Mouse (Mus musculus): ENCODE data around the gene Cfap57.
"Not testable (repeated sequence)": the region's sequence is repeated elsewhere in the genome, so short reads cannot be mapped to it uniquely, and the experiment has no call there.

Gene Cfap57

DNA sequence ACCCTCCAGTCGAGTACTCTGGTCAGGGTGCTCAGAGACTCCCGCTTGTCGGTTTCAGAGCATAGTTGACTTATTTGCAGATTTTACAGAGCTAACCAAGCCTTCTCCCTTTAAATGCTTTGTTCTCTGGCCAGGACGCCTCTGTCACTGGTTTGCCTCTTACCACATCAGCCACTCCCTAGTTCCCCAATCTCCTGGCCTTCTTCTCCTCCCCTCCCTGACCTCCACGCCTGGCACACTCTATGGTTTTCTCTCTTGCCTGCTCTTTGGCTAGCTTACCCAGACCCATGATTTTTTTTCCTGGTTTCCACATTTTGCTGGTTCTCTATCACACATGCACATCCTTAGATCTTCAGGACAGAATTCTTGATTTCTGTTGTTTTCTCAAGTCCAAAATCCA is 102.4 kb downstream of the Cfap57 start:
- no peak for DNase-seq (ENCODE audit: low read depth, low spot score)

DNA sequence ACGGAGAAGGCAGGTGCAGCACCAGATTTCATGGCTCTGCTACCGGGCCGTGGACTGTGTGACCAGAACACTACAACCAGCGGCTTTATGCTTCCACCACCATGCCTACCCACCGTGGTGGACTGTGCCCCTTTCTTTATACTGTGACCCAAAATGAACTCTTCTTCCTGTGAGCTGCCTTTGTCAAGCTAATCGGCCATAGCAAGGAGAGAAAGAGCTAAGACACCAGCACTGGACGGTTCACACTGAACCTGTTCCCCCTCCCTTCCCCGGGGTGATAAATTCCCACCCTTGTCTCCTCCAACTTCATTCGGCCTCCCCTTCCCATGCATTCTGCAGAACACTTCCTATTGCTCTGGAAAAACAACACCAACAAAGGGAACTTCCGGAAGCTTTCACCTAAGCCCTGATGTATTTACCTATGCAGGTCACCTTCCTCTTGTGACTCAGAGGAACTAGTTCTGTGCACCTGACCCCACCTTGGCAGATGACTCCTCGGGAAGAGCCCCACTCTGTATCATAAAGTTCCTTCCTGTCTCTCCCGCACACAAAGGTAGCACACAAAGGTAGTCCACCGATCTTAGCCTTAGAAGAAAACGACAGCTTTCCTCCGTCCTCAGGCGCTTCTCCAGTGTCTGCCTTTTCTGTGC is 103.0 kb downstream of the Cfap57 start:
- DNase-seq (ENCODE audit: low read depth, low spot score): no peak

DNA sequence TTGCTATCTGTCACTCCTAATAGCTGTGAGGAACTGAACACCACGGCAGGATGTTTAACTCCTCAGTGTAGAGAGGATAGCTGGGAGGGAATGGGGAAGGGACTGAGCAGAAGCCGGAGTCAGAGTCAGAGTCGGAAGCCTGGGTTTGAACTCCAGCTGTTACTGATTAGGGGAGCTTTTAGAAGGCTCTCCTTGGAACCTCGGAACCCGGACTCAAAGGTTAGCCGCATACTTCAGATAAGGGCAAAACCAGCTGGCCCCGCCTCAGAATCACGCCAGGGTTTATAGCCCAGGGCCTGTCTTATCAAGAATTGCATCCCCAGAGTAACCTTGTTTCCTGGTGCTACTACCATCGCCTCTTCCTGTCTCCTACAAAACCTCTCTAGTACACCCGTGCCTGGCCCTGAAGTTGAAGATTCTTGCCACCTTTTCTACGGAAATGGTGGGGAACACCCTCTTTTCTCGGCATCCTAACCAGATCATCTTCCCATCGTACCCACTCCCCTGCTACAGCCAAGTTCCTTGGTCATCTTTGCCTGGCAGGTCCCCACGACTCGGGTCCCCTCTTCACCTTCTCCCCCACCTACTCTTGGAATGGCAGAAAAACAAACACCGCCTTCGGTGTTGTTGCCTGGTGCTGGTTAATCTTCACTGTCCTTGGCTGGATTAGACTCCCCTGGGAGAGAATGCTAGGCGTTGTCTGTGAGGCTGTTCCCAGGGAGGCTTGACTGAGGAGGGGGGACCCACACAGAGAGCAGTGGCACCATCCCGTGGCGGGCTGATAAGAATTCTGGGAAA is 103.7 kb downstream of the Cfap57 start:
- DNase-seq (ENCODE audit: low read depth, low spot score): no peak

DNA sequence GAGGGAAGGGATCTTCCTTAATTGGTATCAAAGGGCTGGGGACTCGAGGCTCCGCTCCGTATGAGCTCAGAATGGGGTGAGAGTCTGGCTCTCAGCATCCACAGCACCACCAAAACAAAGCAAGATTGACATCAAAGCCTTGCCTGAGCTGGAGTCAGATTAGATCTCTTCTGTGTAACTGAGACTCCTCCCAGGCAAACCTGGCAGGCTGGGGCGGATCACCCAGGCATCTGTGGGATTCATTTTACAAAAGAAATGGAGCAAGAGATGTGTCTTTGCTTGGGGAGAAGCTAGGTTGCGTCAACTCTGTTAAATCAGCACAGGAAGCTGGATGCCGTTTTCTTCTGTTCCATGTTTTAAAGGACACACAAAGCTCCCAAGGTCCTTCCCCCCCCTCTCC is 111.5 kb downstream of the Cfap57 start:
- no peak for DNase-seq (ENCODE audit: low read depth, low spot score)

DNA sequence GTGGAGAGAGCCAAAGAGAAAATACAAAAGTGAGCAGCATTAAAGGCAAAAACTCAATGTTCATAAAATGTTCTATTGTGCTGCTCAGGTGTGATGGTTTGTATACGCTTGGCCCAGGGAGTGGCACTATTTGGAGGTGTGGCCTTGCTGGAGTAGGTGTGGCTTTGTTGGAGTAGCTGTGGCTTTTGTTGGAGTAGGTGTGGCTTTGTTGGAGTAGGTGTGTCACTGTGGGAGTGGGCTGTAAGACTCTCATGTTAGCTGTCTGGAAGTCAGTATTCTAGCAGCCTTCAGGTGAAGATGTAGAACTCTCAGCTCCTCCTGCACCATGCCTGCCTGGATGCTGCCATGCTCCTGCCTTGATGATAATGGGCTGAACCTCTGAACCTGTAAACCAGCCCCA is 113.4 kb downstream of the Cfap57 start:
- DNase-seq (ENCODE audit: low read depth, low spot score): not testable (repeated sequence)

DNA sequence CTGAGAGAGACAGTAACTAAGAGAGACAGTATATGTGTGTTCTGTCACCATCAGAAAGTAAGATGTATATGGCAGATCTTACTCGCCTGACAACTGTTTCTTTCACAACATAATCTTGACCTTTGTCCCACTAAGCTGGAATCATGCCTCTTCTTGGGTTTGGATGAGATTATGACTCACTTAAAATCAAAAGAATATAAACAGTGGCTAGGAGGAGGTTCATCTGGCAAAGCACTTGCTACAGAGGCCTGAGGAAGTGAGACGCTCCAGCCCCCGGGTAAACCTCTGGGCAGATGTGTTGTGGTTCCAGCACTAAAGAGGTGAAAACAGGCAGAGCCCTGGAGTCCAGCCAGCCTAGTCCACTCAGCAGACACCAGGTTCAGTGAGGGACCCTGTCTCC is 115.0 kb downstream of the Cfap57 start:
- DNase-seq (ENCODE audit: low read depth, low spot score): no peak
